Mouse (Mus musculus) heart, adult 18-20 months (tissue): ENCODE data around the gene Rcvrn. TPM values are rescaled to one million over a fixed set of nuclear protein-coding genes. Genes with fewer than 3 reads are reported as not detected.

Source experiments
- DNase-seq, 2 experiments: peaks; one replicate each; pipeline ENCODE4 v3.0.0; 2021 to 2022; ENCODE audit warnings: mixed read lengths in 1 of 2
- long read RNA-seq, 2 experiments: library from polyadenylated mRNA; stranded (forward); transcript quantifications; one replicate each; pipeline ENCODE4 v2.0.0; 2021
- total RNA-seq, 2 experiments: library from RNA; stranded (reverse); gene quantifications; 2 replicates each; pipeline ENCODE4 v1.2.3; 2021

Gene Rcvrn
- total RNA-seq: not detected
- long read RNA-seq, experiment 1: 0 reads
- long read RNA-seq, experiment 2: 0 reads

DNA sequence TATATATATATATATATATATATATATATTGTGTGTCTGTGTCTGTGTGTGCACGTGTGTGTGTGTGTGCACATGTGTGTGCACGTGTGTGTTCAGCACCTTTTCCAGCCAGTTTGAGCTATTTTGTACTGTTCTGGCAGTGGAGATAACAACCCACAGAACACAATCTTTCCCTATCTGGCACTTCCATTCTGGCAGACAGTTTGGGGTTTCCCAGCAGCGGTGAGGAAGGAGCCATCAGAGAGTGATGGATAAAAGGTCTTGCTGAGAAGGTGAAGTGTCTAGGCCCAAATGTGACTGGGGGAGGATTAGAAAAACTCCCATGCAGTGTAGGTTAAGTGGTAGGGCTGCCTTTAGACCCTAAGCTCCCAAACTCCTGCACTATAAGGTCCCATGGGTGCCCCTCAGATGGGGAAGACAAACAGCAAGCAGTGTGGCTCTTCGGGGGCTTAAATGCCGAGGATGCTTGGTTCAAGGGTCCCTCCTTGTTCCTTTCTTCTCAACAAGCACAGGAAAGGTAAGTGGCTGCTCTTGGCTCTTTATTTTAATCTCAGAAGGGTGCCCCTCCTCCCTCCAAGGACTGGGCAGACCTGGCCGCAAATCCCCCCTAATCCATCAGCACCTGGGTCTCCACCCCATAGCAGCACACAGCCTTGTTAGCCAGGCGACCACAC is at the start of gene Rcvrn:
Rcvrn (plus strand) TSS at position 624 of the 674 bp plus-strand sequence.
- DNase-seq: no peak

DNA sequence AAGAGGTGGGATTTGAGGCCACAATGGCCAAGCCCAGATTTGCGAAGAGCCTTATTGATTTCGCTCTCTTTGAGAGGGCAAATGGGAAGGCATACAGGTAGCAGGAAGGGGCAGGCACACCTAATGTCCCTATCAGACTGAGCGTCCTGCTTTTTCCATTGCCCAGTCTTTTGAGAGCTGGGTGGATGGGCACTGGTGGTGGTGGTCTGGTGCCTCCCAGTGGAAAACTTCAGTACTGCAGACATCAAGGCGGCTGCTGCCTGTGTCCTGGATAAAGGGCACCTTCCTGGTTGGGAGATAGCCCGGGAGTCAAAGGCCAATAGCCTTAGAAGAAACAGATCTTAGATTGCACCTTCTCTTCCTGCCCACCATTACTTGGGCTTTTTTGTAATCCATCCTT is 47.4 kb upstream of the Rcvrn start:
- peak; percentile 71 to 90 for DNase-seq

GRCm38 (mm10) chr11:67648651-67649407 is 46.3 kb upstream of the Rcvrn start:
- DNase-seq: peak; percentile 32 to 52

- no peak for DNase-seq
These were observed 45.0 kb upstream of the Rcvrn start for GRCm38 (mm10) chr11:67649971-67650707.

DNA sequence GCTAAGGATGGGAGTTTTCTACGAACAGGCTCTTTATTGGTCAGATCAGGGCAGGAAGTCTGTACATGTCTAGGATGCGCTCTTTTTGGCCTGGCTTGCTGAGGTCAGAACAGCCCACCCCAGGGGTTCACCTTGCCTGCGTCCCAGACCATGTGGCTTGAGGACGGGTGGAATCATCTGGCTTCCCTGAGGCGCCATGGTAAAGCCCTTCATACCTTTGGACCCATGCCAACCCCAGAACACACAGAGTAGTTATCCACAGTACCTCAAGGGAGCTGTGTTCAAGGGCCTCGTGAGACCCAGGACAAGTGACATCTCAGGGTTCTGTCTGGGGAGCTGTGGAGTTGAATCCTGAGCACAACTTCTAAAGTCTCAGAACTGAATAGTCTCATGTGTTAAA is 43.4 kb upstream of the Rcvrn start:
- no peak for DNase-seq

DNA sequence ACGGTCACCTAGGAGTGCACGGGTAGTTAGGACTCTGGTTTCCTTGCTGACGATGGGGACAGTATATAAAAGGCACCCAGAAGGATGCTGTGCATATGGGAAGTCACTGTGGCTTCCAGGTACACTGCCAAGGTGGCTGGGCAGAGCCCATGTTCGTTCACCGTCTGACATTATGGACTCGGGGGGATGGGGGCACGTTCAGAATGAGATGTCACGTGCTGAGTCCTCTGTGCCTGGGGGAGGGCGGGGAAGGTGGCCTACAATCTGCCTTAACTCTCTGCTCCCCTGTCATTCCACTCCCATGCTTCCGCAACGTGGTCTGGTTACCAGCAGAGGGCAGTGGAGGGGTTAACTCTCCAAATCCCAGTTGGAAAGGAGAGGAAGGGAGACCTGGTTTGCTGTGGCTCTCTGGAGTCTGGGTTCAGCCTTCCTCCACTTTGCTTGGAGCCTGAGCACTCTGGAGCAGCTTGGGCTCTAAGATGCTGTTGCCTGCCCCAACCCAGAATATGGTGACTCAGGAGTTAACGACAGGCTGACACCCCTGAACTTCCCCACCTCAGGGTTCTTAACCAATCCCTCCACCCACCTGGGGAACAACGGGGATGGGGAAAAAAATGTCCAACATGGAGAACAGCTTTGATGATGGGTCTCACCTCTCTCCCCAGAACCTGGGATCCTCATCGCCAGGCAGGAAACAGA is 42.8 kb upstream of the Rcvrn start:
- DNase-seq: peak in 1 of 2 experiments; percentile 26

GRCm38 (mm10) chr11:67652893-67653255 is 42.3 kb upstream of the Rcvrn start:
- DNase-seq: no peak

DNA sequence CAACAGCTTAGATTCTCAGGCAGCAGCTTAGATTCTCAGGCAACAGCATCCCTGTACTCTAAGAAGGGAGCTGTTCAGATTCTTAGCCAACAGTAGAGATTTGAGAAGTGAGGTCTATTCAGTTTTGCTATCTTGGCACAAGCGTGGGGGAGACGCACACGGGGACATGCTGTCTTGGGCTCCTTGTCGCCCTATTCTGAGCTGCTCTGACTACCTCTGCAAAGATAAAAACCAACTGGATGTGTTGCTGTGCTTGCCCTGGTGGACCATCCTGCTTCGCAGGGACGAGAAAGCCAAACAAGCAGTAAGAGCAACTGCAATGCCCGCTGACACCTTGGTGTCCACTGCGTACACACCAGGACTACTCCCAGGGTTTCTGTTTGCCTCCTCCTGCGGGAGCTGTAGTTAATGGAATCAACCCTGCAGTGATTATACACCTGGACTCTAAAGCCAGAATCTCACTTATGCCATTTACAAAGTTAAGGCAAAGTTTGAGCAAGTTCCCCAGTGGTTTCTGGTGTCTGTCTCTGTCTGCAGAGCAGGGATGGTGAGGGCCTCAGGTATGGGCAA is 41.5 kb upstream of the Rcvrn start:
- no peak for DNase-seq

- no peak for DNase-seq
These were observed 40.6 kb upstream of the Rcvrn start for GRCm38 (mm10) chr11:67654514-67654913.

GRCm38 (mm10) chr11:67655236-67655959 is 39.7 kb upstream of the Rcvrn start:
- peak; percentile 27 to 30 for DNase-seq

- DNase-seq: no peak
These were observed 38.8 kb upstream of the Rcvrn start for GRCm38 (mm10) chr11:67656366-67656765.

DNA sequence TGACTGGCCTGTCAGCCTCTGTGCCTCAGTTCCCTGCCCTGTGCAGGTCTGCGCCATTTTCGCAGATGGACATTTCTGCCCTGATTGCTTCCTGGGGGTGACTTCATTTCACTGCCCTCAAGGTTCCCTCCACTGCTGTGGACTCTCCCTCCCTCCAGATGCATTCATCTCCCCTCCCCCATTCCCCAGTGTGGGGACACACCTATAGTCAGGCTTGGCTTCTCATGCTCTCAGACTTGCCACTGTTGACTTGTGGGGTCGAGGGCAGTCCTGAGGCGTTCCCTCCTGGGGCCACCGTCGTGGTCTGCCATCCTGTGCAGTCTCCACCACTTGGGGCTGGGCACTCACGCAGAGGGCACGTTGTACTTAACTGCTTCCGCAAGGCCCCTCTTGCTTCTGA is 38.3 kb upstream of the Rcvrn start:
- DNase-seq: no peak

- DNase-seq: peak; percentile 34 to 64
These were observed 37.3 kb upstream of the Rcvrn start for GRCm38 (mm10) chr11:67657685-67658382.

- DNase-seq: no peak
These were observed 33.7 kb upstream of the Rcvrn start for GRCm38 (mm10) chr11:67661465-67661864.

GRCm38 (mm10) chr11:67663437-67663836 is 31.7 kb upstream of the Rcvrn start:
- DNase-seq: no peak

DNA sequence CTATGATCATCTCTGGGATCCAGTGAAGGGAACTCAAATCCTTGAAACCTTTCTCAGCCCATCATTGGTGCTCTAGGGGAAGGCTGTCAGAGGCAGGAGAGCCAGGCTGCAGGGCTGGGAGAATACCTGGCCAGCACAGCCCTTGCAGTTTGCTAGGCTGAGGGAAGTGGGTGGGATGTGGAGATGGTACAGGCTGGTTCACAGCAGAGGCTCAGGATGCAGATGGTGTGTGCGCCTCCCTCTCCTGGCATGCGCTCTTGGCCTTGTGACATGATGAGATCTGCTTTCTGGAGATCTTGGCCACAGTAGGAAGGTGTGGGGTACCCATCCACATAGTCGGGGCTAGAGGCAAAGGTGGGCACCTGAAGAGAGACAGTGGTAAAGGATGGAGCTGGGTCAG is 30.9 kb upstream of the Rcvrn start:
- DNase-seq: no peak

DNA sequence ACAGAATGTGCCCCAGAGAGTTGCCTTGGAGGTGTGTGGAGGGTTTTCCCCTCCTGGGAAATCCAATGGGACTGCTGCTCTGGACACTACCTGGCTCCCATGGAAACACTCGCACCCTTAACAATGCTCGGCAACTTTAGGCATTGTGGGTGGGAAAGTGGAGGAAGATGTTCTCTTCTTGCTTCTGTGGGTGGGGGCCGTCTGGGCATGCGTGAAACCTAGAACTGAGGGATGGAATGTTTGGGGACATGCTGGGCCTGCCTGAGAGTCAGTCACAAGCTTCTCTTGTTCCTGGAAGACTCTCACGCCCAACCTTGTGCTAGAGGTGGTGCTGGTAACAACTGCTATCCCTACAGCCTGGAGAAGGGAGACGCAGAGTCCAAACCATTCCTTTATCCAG is 30.2 kb upstream of the Rcvrn start:
- no peak for DNase-seq

DNA sequence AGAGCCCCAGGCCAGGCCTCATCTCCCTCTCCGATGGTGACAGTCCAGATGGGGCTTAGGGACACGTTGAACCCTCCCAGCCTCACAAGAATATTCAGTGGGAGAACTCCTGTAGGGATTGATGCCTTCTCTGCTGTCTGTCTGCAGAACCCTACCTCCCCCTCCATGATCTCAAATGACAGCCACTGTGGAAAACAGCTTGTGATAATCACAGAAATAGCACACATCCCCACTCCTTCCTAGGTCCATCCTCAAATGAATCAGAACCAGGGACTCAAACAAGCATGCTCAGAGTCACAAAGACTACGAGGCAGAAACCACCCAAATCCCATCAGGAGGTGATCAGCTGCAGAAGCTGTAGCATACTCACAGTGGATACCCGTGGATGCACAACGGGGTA is 29.0 kb upstream of the Rcvrn start:
- DNase-seq: no peak

GRCm38 (mm10) chr11:67667531-67668332 is 27.4 kb upstream of the Rcvrn start:
- peak; percentile 81 to 82 for DNase-seq

GRCm38 (mm10) chr11:67668460-67669007 is 26.6 kb upstream of the Rcvrn start:
- no peak for DNase-seq
